Mouse (Mus musculus): ENCODE data around the gene Pip4k2b.
"Not testable (repeated sequence)": the region's sequence is repeated elsewhere in the genome, so short reads cannot be mapped to it uniquely, and the experiment has no call there.

Pip4k2b gene

DNA sequence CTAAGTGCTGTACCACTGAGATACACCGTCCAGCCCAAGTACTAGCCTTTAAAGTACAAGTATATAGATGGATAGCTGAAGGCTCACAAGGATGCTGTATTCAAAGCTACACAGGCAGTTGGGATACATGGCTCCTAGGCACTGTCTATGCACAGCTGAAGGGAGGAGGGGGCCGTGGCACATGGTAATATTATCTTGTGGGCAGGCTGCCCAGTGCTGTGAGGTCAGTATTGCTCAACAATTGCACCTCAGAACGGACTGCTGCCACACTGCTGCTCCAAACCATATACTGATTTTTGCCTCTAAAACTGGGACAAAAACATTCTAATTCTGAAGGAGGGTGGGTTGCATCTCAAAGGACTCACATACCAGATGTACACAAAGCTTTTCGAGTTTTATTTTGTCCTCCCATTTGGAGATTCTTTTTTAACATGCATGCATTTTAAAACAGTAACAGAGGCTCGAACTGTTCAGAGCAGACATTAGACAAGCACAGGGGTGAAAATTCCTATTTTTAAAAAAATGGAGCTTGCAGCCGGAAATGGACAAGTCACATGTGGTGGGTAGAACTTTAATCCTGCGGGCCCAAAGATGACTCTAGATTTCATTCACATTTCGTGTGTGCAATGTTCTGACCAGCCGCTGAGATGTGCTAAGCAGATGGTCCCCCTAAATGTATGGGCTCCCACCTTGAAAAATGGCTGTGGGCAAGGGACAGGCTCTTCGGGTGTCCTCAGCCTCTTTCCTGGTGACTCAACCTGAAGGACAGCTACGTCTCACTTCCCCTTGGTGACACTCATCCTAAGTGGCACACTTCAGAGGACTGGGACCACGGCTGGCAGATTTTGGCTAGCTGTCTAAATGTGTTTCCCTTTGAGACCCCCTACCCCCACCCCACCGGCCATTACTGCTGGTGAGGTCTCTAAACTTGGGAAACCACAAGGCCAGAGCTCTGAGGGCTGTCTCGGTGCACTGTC is 29.4 kb downstream of the Pip4k2b start:
- DNase-seq, result peak; percentile 38

DNA sequence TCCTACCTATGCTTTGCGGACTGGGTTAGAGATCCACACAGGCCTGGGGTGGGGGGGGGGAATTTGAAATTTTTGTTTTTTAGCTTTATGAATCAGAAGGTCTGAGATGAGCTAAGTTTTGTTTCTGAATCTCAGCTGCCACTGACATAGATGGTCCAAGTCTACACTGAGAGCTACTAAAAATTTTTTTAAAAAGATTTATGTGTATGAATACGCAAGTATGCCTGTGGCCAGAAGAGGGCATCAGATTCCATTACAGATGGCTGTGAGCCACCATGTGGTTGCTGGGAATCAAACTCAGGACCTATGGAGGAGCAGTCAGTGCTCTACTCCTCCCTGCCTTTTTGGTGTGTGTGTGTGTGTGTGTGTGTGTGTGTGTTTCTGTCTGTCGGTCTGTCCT is 30.1 kb downstream of the Pip4k2b start:
- DNase-seq, result no peak

DNA sequence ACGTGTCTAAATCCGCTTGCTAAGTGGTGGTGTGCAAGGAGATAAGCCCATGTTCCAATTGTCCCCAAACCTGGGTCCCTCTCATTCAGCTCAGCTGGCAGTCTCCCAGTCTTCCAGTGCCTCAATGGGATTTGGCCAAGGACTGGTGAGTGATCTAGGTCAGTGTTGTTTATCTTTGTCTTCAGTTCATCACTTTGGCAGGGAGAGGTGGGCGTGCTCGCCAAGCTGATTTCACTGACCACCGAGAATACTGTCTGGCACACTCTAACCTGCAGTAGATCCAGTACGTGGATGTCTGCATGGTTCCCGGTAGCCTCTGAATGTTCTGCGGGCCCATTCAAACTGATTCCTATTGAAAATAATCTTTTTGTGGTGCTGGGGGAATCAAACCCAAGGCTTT is 30.6 kb downstream of the Pip4k2b start:
- DNase-seq, result no peak

DNA sequence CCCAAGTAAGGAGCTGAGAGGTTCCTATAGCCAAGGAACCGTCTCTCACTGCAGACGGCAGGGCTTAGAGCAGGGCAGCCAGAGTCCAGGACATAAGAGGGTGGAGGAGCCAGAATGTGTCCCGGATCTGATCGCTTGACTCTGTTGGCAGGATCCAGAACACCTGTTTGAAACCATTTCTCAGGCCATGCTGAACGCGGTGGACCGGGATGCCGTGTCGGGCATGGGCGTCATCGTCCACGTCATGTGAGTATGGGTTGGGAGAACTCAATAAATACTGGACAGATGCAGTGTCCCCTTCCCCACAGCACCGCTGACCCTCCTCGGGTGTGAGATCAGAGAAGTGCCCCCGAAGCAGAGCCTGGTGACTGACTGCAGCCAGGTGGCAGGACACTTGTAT is 32.2 kb downstream of the Pip4k2b start:
- DNase-seq, result no peak

DNA sequence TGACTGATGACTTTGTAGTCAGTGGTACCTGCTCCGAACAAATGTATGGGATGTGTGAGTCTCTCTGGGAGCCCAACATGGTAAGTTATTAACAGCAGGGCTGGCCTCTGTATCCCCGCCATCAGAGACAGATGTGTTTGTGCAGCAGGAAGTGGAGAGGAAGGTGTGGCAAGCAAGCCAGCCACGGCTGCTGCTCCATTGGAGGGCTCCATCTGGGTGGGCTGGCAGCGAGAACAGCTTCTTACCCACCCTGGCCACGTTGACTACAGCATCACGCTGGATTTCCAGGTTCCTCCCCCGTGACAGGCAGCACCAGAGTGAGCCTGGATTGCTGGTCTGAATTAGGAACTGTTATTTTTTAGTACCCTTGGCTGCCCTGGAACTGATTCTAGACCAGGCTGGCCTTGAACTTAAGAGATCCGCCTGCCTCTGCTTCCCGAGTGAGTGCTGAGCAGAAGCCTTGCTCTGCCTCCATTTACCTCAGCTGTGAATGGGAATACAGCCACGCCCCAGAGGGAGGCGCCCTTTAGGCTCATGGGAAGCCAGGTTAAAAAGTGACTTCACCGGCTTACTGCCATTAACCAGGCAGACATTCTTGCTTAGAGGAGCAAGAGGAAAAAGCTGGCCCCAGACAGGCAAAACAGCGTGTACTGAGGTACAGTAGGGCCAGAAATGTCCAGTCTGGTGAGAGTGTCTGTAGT is 33.2 kb downstream of the Pip4k2b start:
- DNase-seq, result no peak

DNA sequence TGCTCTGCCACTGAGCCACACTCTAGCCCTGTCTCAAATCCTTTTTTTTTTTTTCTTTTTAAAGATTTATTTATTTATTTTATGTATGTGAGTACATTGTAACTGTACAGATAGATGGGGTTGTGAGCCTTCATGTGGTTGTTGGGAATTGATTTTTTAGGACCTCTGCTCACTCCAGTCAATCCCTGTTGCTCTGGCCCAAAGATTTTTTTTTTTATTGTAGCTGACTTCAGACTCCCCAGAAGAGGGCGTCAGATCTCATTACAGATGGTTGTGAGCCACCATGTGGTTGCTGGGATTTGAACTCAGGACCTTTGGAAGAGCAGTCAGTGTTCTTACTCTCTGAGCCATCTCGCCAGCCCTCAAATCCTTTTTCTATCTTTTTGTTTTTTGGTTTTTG is 34.4 kb downstream of the Pip4k2b start:
- DNase-seq, result not testable (repeated sequence)

DNA sequence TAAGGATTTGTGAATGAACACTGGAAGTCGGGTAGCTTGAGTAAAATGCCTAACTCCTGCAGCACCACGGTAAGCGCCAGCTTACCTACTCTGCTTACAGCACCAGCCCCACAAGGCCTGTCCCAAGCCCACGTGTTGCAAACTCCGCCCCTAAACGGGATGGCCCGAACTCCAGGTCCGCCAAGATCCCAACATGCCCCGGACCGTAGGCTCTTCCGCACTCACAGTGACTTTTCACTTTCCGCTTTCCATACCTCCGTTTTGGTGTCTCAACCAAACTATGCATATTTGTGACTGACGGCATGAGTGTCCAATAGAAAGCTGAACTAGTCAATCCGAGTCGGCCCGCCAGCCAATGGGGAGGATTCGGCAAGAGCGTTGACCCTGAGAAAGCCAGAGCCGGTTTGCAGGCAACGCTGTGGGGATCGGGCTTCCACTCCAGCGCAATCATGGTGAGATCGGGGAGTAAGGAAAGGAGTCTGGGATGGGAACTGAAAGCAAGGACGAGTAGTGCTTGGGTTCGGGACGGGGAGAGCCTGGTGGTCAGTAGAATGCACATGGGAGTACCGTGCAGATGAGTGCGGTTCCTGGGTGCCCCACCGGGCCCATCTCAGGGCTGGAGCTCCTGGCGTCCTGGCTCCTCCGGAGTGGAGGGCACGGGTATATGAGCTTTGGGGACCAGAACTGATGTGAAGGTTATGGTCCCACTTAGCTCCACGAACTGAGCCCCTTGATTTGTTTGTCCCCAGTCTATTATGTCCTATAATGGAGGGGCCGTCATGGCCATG is 41.3 kb downstream of the Pip4k2b start, which contains the start of gene Psmb3:
Psmb3 (plus strand) TSS at position 361 of the 788 bp plus-strand sequence.
- DNase-seq, result peak; percentile 98

DNA sequence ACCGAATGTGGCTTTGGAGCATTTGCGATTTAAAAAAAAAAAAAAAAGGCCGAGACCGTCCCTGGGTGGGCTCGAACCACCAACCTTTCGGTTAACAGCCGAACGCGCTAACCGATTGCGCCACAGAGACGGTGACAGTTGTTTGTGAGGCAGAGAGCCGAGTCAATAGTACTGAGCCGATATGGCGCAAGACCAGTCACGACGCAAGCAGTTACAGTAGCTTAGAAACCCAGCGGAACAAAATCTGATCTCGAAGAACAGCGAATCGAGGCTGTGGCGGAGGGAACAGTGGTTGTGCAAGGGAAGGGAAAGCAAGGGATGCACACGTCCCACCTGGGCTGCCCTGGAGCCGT is 42.1 kb downstream of the Pip4k2b start:
- peak; percentile 87 for DNase-seq

DNA sequence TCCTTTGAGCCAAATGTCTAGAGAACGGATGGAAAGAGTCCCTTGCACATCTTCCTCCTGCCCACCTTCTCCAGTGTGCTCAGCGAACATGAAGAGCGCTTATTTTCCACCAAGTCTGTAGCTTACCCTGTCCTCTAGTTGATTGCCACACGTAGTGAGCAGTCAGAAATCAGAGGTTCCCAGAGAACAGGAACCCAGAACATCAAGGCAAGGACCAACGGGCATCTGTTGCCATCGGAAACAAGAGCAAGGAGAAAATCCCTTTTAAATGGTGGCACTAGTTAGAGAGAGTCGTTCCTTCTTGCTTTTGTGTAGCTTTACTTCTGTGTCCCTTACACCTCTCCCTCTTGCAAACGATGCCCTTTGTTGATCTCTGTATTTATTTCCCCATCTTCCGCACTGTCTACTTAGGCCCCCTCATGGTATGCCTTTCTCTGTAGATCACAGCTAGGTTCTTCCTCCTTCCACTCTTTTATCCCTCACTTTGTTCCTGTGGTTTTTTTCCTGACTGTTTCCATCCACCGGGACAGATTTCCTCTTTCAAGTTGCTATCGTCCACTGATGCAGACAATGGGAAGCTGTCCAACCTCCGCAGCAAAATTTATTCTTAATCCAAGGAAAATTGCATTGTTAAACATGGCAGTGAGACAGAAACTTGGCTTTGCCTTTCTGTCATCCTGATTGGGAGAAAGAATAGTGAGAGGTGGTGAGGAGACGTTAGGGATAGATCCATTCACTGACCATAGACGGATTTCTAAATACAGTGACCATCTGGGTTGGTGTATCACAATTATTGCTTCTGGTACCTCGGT is 42.7 kb downstream of the Pip4k2b start:
- DNase-seq, result no peak

DNA sequence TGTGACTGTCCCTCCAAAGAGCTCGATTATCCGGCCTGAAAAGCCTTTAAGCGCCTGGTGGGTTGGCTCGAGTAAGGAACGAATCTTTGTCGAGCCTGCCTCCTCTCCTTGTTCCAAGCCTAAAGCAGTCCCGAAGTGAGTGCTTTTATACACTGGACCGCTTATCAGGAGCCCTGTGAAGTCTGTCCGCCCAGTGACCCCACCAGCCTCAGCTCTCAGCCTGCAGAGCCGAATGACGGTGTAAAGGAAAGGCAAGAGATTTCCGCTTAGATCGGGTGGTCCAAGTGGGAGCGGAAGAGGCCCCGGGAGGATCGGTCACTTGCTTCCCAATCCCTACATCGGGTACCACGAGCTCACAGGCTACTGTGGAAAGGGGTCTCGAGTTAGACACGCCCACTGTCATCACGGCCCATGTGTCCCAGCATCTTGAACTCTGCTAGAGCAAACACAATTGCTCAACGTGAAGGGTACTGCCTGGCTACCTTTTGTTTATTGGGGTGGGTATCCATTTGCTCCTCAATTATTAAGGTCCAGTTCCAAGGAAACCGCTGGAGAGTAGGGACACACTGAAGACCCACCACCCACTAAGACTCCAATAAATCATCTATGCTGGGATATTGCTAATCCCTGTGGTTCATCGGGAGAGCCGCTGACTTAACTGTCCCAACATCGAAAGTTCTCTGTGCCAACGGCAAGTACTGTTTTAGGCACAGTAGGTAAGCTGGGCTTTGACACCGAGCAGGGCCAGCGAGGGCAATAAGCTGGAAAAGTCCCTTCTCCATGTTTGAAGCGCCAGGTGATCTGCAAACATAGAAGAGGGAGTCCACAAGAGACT is 43.5 kb downstream of the Pip4k2b start:
- DNase-seq, result no peak

DNA sequence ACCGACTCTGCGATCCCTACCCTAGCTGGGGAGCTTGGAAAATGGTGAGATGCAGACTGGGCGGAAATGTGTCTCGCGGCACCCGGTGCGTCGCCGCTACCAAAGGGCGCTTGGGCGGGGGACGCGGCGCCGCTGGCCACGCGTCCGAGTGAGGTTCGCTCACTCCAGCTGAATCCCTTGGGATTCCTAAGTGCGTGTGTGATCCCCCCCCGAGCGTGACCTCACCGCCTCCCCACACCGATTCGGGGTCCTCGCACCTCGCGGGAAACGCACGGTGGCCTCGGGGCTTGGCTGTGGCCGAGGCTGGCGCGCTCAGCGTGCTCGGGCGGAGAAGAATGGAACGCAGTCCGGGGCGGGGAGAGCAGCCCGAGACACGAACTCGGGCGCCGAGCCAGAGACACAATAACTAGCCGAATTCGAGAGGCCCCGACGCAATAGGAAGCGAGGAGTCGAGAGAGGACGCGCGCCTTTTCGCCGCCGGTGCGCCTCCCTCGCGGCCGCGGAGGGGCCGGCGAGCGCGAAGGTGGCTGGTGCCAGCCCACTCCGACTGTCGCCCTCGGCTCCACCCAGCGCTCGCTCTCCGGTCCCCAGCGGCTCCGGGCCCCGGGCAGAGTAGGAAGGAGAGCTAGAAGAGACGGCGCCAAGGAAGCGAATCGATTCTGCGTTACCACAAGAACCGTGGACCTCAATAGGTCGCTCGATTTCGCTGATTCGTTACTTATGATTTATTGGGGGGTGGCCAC is 44.3 kb downstream of the Pip4k2b start, which contains the start of gene Pcgf2:
Pcgf2 (minus strand) TSS at position 495 of the 743 bp plus-strand sequence.
- DNase-seq, result peak; percentile 77

DNA sequence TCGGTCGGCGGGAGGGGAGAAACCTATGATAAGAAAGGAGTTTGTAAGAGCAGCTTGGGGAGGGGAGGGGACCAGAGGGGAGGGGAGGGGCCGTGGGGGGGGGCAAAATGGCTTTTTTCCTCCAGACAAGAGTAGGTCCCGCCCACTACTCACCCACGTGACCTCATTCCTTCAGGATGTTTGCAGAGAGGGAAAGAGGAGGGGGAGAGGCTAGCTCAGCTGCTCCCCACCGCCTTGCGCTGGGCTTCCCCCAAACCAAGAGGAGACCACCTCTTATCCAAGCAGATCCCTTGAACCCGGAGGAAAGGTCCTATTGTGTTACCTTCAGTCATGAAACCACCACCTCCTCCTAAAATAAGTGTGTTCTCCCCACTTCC is 44.9 kb downstream of the Pip4k2b start:
- DNase-seq, result peak; percentile 82

DNA sequence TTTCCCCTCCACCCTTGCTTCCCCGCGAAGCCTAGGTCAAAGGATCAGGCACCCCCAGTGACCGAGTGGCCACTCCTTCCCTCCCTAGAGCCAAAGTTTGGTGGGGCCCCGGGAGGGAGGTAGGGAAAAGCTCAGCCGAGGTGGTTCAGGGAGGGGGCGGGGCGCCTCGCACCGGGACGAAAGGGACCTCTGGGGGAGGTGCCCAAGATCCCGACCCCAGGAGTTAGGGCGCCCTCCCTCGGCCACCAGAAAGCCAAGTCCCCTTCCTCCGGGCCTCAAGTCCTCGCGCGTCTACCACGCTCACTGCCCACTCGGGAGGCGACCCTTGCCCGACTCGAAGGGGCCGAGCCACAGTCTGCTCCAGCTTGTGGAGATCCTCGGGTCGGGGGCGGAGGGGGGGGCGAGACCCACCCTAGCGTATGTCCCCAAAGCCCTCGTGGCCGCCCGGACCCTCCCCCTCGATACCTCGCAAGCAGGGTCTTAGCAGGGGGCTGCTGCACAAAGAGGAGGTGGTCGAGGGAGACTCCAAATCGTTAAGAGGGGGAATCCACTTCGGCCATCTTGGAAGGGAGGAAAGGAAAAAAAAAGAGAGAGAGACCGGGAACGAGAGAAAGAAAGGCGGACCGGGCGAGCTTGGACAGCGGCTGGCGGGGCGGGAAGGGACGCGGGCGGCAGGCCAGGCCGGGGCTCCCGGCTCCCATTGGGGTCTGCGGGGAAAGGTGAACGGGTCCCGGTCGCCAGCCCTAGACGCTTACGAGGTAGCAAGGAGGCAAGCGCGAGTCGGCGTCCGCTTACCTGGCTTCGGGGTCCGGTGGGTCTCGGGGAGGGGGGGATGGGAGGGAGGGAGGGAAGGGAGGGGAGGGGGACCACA is 45.5 kb downstream of the Pip4k2b start:
- peak; percentile 48 for DNase-seq

DNA sequence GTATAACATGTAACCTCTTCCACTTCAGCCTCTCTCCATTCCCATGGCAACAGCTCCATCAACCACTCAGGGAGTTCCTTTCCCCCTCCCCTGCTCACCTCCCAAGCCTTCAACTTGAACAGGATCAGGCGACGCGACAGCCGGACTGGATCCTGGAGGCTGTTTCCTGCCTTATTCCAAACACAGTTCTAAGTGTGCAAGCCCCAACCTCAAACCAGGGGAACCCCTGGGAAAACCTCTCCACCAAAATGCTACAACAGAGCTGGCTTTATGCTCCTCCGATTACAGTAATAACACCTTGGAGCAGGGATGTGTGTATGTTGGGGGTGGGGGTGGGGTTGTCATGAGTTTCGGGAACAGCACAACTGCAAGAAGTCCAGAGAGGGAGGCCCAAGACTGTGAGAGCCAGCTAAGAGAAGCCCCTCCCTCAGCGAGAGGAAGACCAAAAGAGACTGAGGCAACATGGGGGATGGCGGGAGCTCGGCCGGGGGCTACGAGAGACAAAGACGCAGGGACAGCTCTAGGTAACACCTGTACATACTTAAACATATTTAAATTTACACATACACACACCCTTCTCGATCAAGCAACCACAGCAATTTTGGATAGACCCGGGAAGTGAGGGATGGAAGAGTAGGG is 46.5 kb downstream of the Pip4k2b start:
- DNase-seq, result no peak

DNA sequence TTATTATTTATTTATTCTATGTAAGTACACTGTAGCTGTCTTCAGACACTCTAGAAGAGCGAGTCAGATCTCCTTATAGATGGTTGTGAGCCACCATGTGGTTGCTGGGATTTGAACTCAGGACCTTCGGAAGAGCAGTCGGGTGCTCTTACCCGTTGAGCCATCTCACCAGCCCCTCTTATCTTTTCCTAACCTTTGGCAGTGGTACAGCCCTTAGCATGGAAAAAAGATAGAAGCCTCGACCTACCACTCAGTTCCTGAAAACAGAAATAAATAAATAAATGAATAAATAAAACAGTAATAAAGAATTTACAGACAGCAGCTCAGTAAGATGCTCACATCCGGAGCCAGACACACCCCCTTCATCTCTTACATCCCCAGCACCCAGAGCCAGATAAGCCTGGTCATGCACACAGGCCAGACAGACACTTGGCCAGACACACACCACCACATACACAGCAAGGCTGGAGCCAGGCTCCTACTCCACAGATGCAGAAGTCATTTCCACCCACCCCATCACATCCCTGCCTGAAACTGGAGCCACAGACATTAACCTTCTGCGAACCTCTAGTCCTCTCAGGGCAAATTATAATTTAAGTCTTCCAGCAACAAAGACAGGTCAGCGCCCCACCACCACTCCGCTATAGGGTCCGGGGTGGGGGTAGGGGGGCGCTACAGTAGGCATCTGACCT is 47.2 kb downstream of the Pip4k2b start:
- DNase-seq, result no peak

DNA sequence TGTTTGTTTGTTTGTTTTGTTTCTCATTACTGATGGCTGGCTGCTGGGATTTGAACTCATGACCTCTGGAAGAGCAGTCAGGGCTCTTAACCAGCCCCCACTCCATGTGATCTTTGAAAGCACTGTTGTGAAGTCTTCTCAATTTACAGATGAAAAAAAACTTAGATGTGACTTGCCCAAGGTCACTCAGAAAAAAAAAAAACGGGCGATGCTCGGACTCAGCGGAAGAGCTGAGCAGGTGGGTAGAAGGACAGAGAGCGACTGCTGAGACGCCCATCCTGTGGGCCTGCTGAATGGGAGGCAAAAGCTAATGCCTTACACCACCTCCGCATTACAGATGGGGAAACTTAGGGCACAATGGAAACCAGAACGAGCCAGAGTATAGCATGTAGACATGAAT is 47.8 kb downstream of the Pip4k2b start:
- no peak for DNase-seq

DNA sequence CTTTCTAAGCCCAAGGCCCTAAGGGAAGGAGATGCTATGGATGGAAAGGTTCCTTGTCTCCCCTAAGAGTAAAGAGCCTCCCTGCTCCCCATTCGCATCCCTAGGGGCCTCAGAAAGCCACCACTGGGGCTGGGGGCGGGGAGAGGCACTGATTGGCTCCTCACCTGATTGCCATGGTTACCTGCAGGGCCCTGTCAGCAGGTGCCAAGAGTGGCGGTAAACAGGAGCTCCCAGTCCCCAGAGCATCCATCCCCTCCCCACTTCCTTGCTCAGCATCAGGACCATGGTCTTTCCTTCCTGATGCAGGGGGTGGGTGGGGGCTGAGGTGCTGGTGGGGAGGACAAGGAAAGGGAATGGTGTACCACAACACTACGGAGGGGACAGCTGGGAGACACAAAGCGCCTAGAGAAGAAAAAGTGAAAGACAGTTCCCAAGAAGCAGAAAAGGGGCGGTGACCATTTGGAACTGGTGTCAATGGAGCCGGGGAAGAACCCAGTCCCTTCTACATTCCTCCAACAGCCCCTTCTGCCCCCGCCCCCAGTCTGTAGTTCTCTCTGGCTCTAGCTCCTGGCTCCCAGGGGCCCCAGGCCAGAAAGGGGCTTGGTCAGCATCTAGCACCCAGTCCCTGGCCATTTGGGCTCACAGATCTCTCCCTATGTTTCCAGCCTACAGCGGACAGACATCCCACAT is 48.6 kb downstream of the Pip4k2b start:
- DNase-seq, result no peak

All from right cerebral cortex, postnatal 25 days (tissue).